Mouse (Mus musculus) forebrain, embryonic 14.5 days (tissue): ENCODE measurements around the gene Rad54l. TPM values are rescaled to one million over a fixed set of nuclear protein-coding genes. Genes with fewer than 3 reads are reported as not detected.

ENCODE experiments used
- ATAC-seq: fragments of 200-750 bp; cut with Nextera tagmentation; 2 replicates; pipeline ENCODE4 v1.8.0; 2017; ENCODE audit warnings: mild to moderate bottlenecking, moderate library complexity
- DNase-seq: peaks from one replicate; pipeline ENCODE4 v3.0.0-alpha.2; 2015; ENCODE audit warnings: low spot score
- H3K27ac ChIP-seq: fragments of 300-500 bp; sonication (generic); 2 replicates; pipeline ENCODE4 v1.5.1; 2014; ENCODE audit warnings: low read depth, mild to moderate bottlenecking, control low read depth, low read length, moderate library complexity
- H3K27me3 ChIP-seq: fragments of 300-500 bp; sonication (generic); replicated peaks from 2 replicates; pipeline ENCODE4 v1.6.1; 2014; ENCODE audit warnings: low read length, control low read depth, mixed read lengths; ENCODE audit not compliant: control insufficient read depth, insufficient read depth
- H3K36me3 ChIP-seq: fragments of 300-500 bp; sonication (generic); 2 replicates; pipeline ENCODE4 v1.6.1; 2014; ENCODE audit warnings: low read length, control low read depth; ENCODE audit not compliant: control insufficient read depth, insufficient read depth
- H3K4me1 ChIP-seq: fragments of 300-500 bp; sonication (generic); 2 replicates; pipeline ENCODE4 v1.6.1; 2014; ENCODE audit warnings: antibody characterized with exemption, low read length, control low read depth; ENCODE audit not compliant: control insufficient read depth, insufficient read depth
- H3K4me2 ChIP-seq: fragments of 300-500 bp; sonication (generic); 2 replicates; pipeline ENCODE4 v1.6.1; 2014; ENCODE audit warnings: mild to moderate bottlenecking, control low read depth, low read length
- H3K4me3 ChIP-seq: fragments of 300-500 bp; sonication (generic); 2 replicates; pipeline ENCODE4 v1.5.1; 2014; ENCODE audit warnings: low read depth, low read length, control low read depth
- H3K9ac ChIP-seq: fragments of 300-500 bp; sonication (generic); 2 replicates; pipeline ENCODE4 v1.6.1; 2014; ENCODE audit warnings: mild to moderate bottlenecking, low read length, control low read depth, moderate library complexity
- H3K9me3 ChIP-seq: fragments of 300-500 bp; sonication (generic); replicated peaks from 2 replicates; pipeline ENCODE4 v1.6.1; 2016; ENCODE audit warnings: low read length, control low read depth, mixed read lengths; ENCODE audit not compliant: control insufficient read depth
- WGBS: fragments of 180-500 bp; shearing (Covaris S2); extraction: QIAGEN DNeasy Blood & Tissue Kit; methylation state at CpG from one replicate; pipeline ENCODE4 v1.1.7; 2014; 5-methylcytosine and 5-hydroxymethylcytosine counted together
- polyA plus RNA-seq: library from polyadenylated mRNA; unstranded; fragments of >200 nt; fragmentation: Nextera tagmentation; extraction: Ambion mirVana; gene quantifications from 2 replicates; pipeline ENCODE4 v1.2.1, GENCODE M21; 2014

The Rad54l gene
- polyA plus RNA-seq, 1 experiment from 2014 or later, result 18.2 TPM

DNA sequence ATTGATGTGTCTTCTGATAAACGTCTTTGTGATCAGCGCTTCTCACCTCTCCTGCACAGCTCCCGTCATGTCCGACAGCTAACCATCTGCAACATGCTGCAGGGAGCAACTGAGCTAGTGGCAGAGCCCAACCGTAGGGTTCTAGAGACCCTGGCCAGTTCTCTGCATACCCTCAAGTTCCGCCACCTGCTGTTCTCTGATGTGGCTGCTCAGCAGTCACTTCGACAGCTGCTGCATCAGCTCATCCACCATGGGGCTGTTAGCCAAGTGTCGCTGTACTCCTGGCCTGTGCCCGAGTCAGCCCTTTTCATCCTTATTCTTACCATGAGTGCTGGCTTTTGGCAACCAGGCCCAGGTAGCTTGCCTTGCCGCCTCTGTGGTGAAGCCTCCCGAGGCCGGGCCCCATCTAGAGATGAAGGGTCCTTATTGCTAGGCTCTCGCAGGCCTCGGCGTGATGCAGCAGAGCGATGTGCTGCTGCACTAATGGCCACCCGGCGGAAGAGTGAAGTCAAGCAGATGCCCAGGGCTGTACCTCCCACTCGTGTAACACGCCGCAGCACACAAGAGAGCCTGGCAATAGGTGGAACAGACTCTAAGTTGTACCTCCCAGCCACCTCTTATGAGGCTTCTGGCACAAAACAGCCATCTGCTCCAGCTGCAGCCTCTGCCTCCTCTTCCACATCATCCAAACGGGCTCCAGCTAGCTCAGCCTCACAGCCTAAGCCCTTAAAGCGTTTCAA lies 34.8 kb downstream of the Rad54l start:
- DNase-seq, result no peak

DNA sequence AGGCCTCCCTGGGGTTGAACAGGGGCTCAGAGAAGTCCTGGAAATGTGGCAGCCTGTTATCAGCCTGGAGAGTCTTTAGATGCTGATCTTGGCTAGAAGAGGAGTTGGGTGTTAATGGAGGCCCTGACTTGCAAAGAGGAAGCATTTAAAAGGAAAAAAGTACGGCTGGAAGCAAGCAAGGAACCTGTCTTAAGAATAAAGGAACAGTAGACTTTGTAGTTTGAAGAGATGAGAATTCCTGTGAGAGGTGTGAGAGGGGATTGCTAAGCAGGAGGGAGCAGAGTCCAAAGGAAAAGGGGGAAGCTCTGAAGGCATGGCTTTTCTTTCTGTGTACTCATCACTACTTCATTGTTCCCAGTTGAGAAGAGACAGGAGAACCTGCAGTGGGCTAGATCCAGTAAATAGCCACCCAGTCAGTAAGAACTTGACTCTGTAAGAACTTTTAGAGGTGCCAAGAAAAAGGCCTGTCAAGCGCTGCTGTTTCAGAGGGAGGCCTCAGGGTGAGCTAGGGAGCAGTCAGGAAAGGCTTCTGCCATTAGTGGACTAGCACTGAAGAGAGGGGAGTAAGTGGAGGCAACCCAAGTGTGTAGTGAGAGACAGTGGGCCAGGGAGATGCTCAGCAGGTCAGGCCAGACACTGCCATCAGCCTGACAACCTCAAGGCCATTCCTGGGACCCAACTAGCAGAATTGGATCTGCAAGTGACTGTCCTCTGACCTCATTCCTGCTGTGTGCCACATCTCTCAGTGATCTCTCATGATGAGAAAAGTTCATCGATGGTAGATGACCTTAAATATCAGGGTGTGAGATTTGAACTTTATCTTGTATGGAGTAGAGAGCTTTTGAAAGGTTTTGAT lies 46.0 kb downstream of the Rad54l start:
- ATAC-seq, result no peak
- Histone ChIP-seq H3K27me3 (no peaks in the 10 kb centered on the region), H3K27ac (no peak overlapping the region), H3K9ac (peak overlapping the region; percentile 95), H3K36me3 (peaks cover 26% of the 10 kb centered on the region), H3K9me3 (no peaks in the 10 kb centered on the region), H3K4me1 (peaks cover 23% of the 10 kb centered on the region), H3K4me3 (peak overlapping the region; percentile 93; the same call in 1 of the 2 replicates), H3K4me2 (peak overlapping the region; percentile 91)
- 61% methylated on average over 3 of the region's 3 CpGs for WGBS
- no peak for DNase-seq

More for the DNA sequence above, 34.8 kb downstream of the Rad54l start:
- WGBS, result 90% methylated on average over 23 of the region's 23 CpGs
- Histone ChIP-seq H3K9me3 (no peaks in the 10 kb centered on the region), H3K4me3 (no peak overlapping the region), H3K27ac (no peak overlapping the region), H3K9ac (no peak overlapping the region), H3K4me2 (no peak overlapping the region), H3K4me1 (no peaks in the 10 kb centered on the region), H3K27me3 (no peaks in the 10 kb centered on the region), H3K36me3 (peaks cover 80% of the 10 kb centered on the region)
- no peak for ATAC-seq

DNA sequence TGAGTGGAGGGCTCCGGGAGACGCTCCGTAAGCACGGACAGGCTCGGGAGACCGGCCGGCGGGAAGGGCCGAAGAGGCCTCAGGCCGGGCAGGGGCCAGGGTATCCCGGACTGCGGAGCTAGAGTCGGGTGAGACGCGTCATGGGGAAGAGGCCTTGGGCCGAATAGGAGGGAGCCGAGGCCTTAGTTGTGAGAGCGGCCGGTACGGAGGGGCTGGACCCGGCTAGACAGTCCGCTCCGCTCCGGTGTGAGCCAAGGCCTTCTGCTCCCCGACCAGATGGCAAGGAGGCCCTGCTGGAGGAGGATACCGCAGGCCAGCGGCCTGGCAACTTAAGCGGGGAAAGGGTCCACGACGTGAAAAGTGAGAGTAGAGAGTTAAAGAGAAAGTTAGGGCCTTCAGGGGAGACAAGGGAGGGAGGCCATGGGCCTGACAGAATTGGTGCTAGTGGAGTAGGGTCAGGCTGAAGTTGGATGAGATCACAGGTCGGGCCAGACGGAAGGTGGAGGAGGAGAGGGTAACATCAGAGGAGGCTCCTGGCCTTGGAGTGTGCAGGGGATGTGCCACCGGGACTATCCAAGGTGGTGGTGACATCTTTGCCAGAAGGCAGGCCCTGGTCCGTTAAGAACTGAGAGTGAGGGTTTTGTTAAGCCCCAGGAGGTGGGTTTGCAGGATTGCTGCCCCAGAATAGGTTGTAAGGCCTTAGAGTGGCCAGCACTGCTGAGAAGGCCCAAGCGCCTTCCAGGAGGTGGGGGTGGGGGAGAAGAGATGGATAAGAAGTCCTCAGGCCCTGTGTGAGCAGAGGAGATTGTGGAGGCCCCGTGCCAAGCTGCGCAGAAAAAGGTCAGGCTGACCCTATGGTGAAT lies 46.9 kb downstream of the Rad54l start:
- H3K27me3 ChIP-seq, result no peaks in the 10 kb centered on the region
- H3K4me3 ChIP-seq, result peak overlapping the region; percentile 93
- H3K4me2 ChIP-seq, result peak overlapping the region; percentile 91
- peaks cover 18% of the 10 kb centered on the region for H3K36me3 ChIP-seq
- ATAC-seq (peak; percentile 19), DNase-seq (peak; percentile 22)
- peak overlapping the region; percentile 95 for H3K9ac ChIP-seq
- H3K27ac ChIP-seq, result peak overlapping the region; percentile 95
- WGBS, result 2% methylated on average over 37 of the region's 37 CpGs
- peaks cover 23% of the 10 kb centered on the region for H3K4me1 ChIP-seq
- H3K9me3 ChIP-seq, result no peaks in the 10 kb centered on the region

- peak overlapping the region; percentile 91 for H3K4me2 ChIP-seq
- no peaks in the 10 kb centered on the region for H3K9me3 ChIP-seq
- peaks cover 10% of the 10 kb centered on the region for H3K36me3 ChIP-seq
- H3K27me3 ChIP-seq, result no peaks in the 10 kb centered on the region
- peaks cover 23% of the 10 kb centered on the region for H3K4me1 ChIP-seq
- peak overlapping the region; percentile 95 for H3K9ac ChIP-seq
- DNase-seq (peak; percentile 58), ATAC-seq (peak; percentile 70)
- peak overlapping the region; percentile 93 for H3K4me3 ChIP-seq
- under 1% methylated on average over 69 of the region's 77 CpGs for WGBS
- H3K27ac ChIP-seq, result peak overlapping the region; percentile 95
These were observed 47.7 kb downstream of the Rad54l start for GRCm38 (mm10) chr4:116075631-116076368.

DNA sequence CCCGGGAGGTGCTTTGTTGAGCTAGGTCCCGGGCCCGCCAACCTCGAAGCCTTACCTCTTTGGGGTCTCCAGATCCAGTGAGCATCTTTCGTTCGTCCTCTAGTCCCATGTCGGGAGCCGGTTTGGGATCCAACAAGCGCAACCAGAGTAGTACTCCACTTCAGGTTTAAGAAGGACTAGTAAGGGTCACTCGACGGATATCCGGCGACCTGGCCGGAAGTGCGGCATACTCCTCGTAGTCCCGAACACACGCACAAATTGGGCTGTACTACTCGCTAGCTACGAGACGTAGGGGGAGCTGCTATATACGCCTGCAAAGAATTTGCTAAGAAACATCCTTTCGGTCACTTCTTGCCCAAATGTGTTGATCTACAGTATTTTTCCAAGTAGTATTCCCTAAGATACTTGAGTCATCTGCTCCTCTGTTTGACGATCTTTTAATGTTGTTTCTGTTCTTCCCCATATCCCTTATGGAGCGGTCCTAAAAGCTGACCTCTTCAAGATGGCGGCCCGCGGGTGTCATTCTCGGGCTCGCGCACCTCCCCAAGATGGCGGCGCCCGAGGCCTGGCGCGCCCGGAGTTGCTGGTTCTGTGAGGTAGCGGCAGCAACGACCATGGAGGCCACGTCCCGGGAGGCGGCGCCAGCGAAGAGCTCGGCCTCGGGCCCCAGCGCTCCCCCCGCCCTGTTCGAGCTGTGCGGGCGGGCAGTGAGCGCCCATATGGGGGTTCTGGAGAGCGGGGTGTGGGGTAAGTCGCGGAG lies 48.4 kb downstream of the Rad54l start, which contains the start of the genes Uqcrh and Lrrc41:
Gene Uqcrh (minus strand): TSS at position 211 of the 760 bp plus-strand sequence.
Gene Lrrc41 (plus strand): TSS at position 409 of the 760 bp plus-strand sequence.
- H3K4me2 ChIP-seq, result peak within 1 kb of the TSS; percentile 91
- H3K27ac ChIP-seq, result peak within 1 kb of the TSS; percentile 95
- under 1% methylated on average over 55 of the region's 55 CpGs for WGBS
- peak within 1 kb of the TSS; percentile 93 for H3K4me3 ChIP-seq
- H3K27me3 ChIP-seq, result no peaks in the 10 kb centered on the region
- peak; percentile 98 for DNase-seq
- peaks cover 10% of the 10 kb centered on the region for H3K36me3 ChIP-seq
- peaks cover 23% of the 10 kb centered on the region for H3K4me1 ChIP-seq
- peak within 1 kb of the TSS; percentile 95 for H3K9ac ChIP-seq
- ATAC-seq, result peak; percentile 94
- H3K9me3 ChIP-seq, result no peaks in the 10 kb centered on the region

GRCm38 (mm10) chr4:116074145-116074675 lies 49.3 kb downstream of the Rad54l start:
- H3K27me3 ChIP-seq, result no peaks in the 10 kb centered on the region
- ATAC-seq (no peak), DNase-seq (peak; percentile 32)
- H3K9me3 ChIP-seq, result no peaks in the 10 kb centered on the region
- H3K4me1 ChIP-seq, result peaks cover 23% of the 10 kb centered on the region
- H3K4me2 ChIP-seq, result peak overlapping the region; percentile 91
- WGBS, result 2% methylated on average over 8 of the region's 8 CpGs
- peaks cover 14% of the 10 kb centered on the region for H3K36me3 ChIP-seq
- H3K4me3 ChIP-seq, result peak overlapping the region; percentile 93
- peak overlapping the region; percentile 95 for H3K9ac ChIP-seq
- H3K27ac ChIP-seq, result 0 out of 2 replicates have a peak overlapping the region, but pooled peaks have one; percentile 21

- Histone ChIP-seq H3K4me3 (no peak overlapping the region), H3K9me3 (no peaks in the 10 kb centered on the region), H3K27me3 (no peaks in the 10 kb centered on the region), H3K9ac (no peak overlapping the region), H3K27ac (no peak overlapping the region), H3K36me3 (peaks cover 24% of the 10 kb centered on the region), H3K4me1 (peaks cover 23% of the 10 kb centered on the region), H3K4me2 (peak overlapping the region; percentile 8; the same call in 1 of the 2 replicates)
- ATAC-seq (no peak), DNase-seq (peak; percentile 32)
- 56% methylated on average over 4 of the region's 4 CpGs for WGBS
These were observed 50.3 kb downstream of the Rad54l start for GRCm38 (mm10) chr4:116073146-116073545.
